Mouse (Mus musculus) CH12.LX (cell line): ENCODE measurements around the gene S100a2.

Experiments
- CTCF ChIP-seq, 2 experiments: IDR thresholded peaks in 1 of 2; conservative IDR thresholded peaks in 1 of 2; 2 replicates each; pipeline ENCODE4 v1.5.1; 2011 to 2012; ENCODE audit warnings: low read depth in 2 of 2, low read length in 2 of 2, improper control_type of control experiment in 1 of 2, inconsistent platforms in 1 of 2, mild to moderate bottlenecking in 1 of 2, moderate library complexity in 1 of 2
- USF1 ChIP-seq: IDR thresholded peaks from 2 replicates; pipeline ENCODE4 v1.6.1; 2014; ENCODE audit warnings: low read depth, mild to moderate bottlenecking, inconsistent platforms, low read length, improper control_type of control experiment

DNA sequence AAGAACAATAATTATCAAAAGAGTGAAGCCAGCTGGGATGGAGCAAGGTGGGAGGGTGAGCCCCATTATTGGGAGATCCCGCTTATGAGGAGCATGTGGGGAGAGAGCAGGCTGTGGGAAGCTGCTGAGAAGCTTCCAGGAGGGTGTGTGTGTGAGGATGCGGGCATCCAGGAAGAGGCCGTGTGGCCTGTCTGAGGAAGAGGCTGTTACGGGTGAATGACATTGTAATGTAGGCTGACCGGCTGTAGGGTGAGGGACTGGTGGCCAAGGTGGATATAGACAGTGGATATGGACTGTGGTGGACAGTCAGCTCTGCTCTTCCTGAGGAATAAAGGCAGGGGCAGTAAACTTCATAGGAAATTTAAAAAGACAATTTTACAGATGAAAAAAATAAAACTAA is 35.4 kb downstream of the S100a2 start:
- TF ChIP-seq USF1 = no peak
- TF ChIP-seq CTCF (conservative IDR thresholded peaks at IDR 0.05 in 1 of 2, IDR thresholded peaks at IDR 0.05 in 1 of 2; ENCODE audit: low read depth in 2 of 2, low read length in 2 of 2) = no peak
